Mouse (Mus musculus): Measurements from ENCODE around the gene Maneal. TPM values are rescaled to one million over a fixed set of nuclear protein-coding genes. Genes with fewer than 3 reads are reported as not detected.

Gene Maneal
- total and polyA plus RNA-seq, 3 experiments = 0.08 TPM; not detected in 2

- H3K4me2 ChIP-seq (ENCODE audit: insufficient read depth, low read depth, poor library complexity, severe bottlenecking) = no peak overlapping the region
- H3K9me3 ChIP-seq (replicated peaks; ENCODE audit: low read length) = peaks cover 3% of the 10 kb centered on the region
- H3K36me3 ChIP-seq (replicated peaks in 1 of 2; ENCODE audit: control insufficient read depth in 1 of 2, insufficient read depth in 1 of 2, low read length in 1 of 2) = no peaks in the 10 kb centered on the region
- no peaks in the 10 kb centered on the region for H3K79me2 ChIP-seq (replicated peaks; ENCODE audit: control insufficient read depth, extremely low read depth, insufficient read depth, poor library complexity, severe bottlenecking)
- no peak overlapping the region for H3K9ac ChIP-seq (ENCODE audit: insufficient read depth, low read depth)
- no peak for TF ChIP-seq KAT2A (IDR thresholded peaks at IDR 0.05; ENCODE audit: insufficient replicate concordance, low read length)
- no peak for TF ChIP-seq TBP (conservative IDR thresholded peaks at IDR 0.05; ENCODE audit: low read depth, low read length)
- no peak for TF ChIP-seq GABPA (IDR thresholded peaks at IDR 0.05; ENCODE audit: insufficient replicate concordance, low read depth, low read length)
- TF ChIP-seq NRF1 (IDR thresholded peaks at IDR 0.05; ENCODE audit: low read depth, low read length) = no peak
- no peak for TF ChIP-seq ZC3H11A (IDR thresholded peaks at IDR 0.05; ENCODE audit: low read depth, low read length)
- TF ChIP-seq MAZ (IDR thresholded peaks at IDR 0.05; ENCODE audit: low read depth, low read length) = no peak
- no peak for TF ChIP-seq SIN3A (IDR thresholded peaks at IDR 0.05; ENCODE audit: low read length)
- TF ChIP-seq E2F4 (IDR thresholded peaks at IDR 0.05; ENCODE audit: insufficient replicate concordance, low read depth, low read length) = no peak
- TF ChIP-seq USF1 (IDR thresholded peaks at IDR 0.05; ENCODE audit: low read depth, low read length) = no peak
- TF ChIP-seq MYC (IDR thresholded peaks at IDR 0.05; ENCODE audit: low read depth, low read length) = no peak
- TF ChIP-seq TCF12 (IDR thresholded peaks at IDR 0.05; ENCODE audit: low read depth, low read length) = no peak
- TF ChIP-seq JUND (conservative IDR thresholded peaks at IDR 0.05; ENCODE audit: low read depth, low read length) = no peak
- TF ChIP-seq UBTF (IDR thresholded peaks at IDR 0.05; ENCODE audit: low read depth, low read length) = no peak
- no peak for TF ChIP-seq MXI1 (IDR thresholded peaks at IDR 0.05; ENCODE audit: low read depth, low read length)
- TF ChIP-seq NELFE (IDR thresholded peaks at IDR 0.05; ENCODE audit: low read depth, low read length) = no peak
- no peak for TF ChIP-seq MEF2A (IDR thresholded peaks at IDR 0.05; ENCODE audit: borderline replicate concordance, low read depth, low read length)
- TF ChIP-seq BHLHE40 (IDR thresholded peaks at IDR 0.05; ENCODE audit: low read depth, low read length) = no peak
- no peak for TF ChIP-seq POLR2AphosphoS2 (IDR thresholded peaks at IDR 0.05; ENCODE audit: low read depth, low read length)
- TF ChIP-seq ZMIZ1 (IDR thresholded peaks at IDR 0.05; ENCODE audit: low read depth, low read length) = no peak
- no peak overlapping the region for H3K4me3 ChIP-seq (replicated peaks in 1 of 3; ENCODE audit: low read depth in 2 of 3, low read length in 2 of 3, poor library complexity in 1 of 3)
- in situ Hi-C loops (cut with MboI; ENCODE audit: low pct_ligation_motif_present, low pct_unique_long_range_greater_than_20kb, low sequenced_read_pairs) (no loop called here), dilution Hi-C loops (cut with MboI; ENCODE audit: extremely low pct_ligation_motif_present, extremely low pct_unique_long_range_greater_than_20kb, low sequenced_read_pairs) (no loop called here)
- no peak for DNase-seq (ENCODE audit: extremely low read depth)
- H3K27ac ChIP-seq (ENCODE audit: insufficient read depth, low read depth) = no peak overlapping the region
- peaks cover 0 to 6% of the 10 kb centered on the region in 2 experiments; a peak in 1 of 4 replicates for H3K4me1 ChIP-seq (ENCODE audit: control insufficient read depth in 1 of 2, insufficient read depth in 2 of 2)
- H3K27me3 ChIP-seq (replicated peaks) = peaks cover 87% of the 10 kb centered on the region
Observed at GRCm38 (mm10) chr4:124889935-124890334, 28.0 kb upstream of the Maneal start.

GRCm38 (mm10) chr4:124888702-124889101 is 26.7 kb upstream of the Maneal start:
- no peaks in the 10 kb centered on the region for H3K9me3 ChIP-seq (replicated peaks; ENCODE audit: low read length)
- H3K4me3 ChIP-seq (replicated peaks in 1 of 3; ENCODE audit: low read depth in 2 of 3, low read length in 2 of 3, poor library complexity in 1 of 3) = no peak overlapping the region
- dilution Hi-C loops (cut with MboI; ENCODE audit: extremely low pct_ligation_motif_present, extremely low pct_unique_long_range_greater_than_20kb, low sequenced_read_pairs) = no loop called here
- H3K4me2 ChIP-seq (ENCODE audit: insufficient read depth, low read depth, poor library complexity, severe bottlenecking) = no peak overlapping the region
- no peaks in the 10 kb centered on the region for H3K79me2 ChIP-seq (replicated peaks; ENCODE audit: control insufficient read depth, extremely low read depth, insufficient read depth, poor library complexity, severe bottlenecking)
- H3K9ac ChIP-seq (ENCODE audit: insufficient read depth, low read depth) = no peak overlapping the region
- H3K27me3 ChIP-seq (replicated peaks) = peaks cover 83% of the 10 kb centered on the region
- TF ChIP-seq EP300 (IDR thresholded peaks at IDR 0.05; ENCODE audit: low read length) (no peak), NRF1 (IDR thresholded peaks at IDR 0.05; ENCODE audit: low read depth, low read length) (no peak), MAX (IDR thresholded peaks at IDR 0.05; ENCODE audit: low read length) (no peak), MEF2A (IDR thresholded peaks at IDR 0.05; ENCODE audit: borderline replicate concordance, low read depth, low read length) (no peak), RAD21 (IDR thresholded peaks at IDR 0.05; ENCODE audit: low read depth, low read length) (no peak), TBP (conservative IDR thresholded peaks at IDR 0.05; ENCODE audit: low read depth, low read length) (no peak), ZKSCAN1 (IDR thresholded peaks at IDR 0.05; ENCODE audit: borderline replicate concordance, low read depth, low read length) (no peak), MYC (IDR thresholded peaks at IDR 0.05; ENCODE audit: low read depth, low read length) (no peak), IRF4 (IDR thresholded peaks at IDR 0.05; ENCODE audit: low read depth, low read length) (no peak), JUND (conservative IDR thresholded peaks at IDR 0.05; ENCODE audit: low read depth, low read length) (no peak)
- DNase-seq (ENCODE audit: extremely low read depth) = no peak
- no peaks in the 10 kb centered on the region for H3K36me3 ChIP-seq (replicated peaks in 1 of 2; ENCODE audit: control insufficient read depth in 1 of 2, insufficient read depth in 1 of 2, low read length in 1 of 2)
- peaks cover 0 to 3% of the 10 kb centered on the region in 2 experiments; a peak in 1 of 4 replicates for H3K4me1 ChIP-seq (ENCODE audit: control insufficient read depth in 1 of 2, insufficient read depth in 2 of 2)
- in situ Hi-C loops (cut with MboI; ENCODE audit: low pct_ligation_motif_present, low pct_unique_long_range_greater_than_20kb, low sequenced_read_pairs) = no loop called here
- no peak overlapping the region for H3K27ac ChIP-seq (ENCODE audit: insufficient read depth, low read depth)

Data from CH12.LX (cell line).